Mouse (Mus musculus): Measurements from ENCODE around the gene Sarnp.

Gene Sarnp

DNA sequence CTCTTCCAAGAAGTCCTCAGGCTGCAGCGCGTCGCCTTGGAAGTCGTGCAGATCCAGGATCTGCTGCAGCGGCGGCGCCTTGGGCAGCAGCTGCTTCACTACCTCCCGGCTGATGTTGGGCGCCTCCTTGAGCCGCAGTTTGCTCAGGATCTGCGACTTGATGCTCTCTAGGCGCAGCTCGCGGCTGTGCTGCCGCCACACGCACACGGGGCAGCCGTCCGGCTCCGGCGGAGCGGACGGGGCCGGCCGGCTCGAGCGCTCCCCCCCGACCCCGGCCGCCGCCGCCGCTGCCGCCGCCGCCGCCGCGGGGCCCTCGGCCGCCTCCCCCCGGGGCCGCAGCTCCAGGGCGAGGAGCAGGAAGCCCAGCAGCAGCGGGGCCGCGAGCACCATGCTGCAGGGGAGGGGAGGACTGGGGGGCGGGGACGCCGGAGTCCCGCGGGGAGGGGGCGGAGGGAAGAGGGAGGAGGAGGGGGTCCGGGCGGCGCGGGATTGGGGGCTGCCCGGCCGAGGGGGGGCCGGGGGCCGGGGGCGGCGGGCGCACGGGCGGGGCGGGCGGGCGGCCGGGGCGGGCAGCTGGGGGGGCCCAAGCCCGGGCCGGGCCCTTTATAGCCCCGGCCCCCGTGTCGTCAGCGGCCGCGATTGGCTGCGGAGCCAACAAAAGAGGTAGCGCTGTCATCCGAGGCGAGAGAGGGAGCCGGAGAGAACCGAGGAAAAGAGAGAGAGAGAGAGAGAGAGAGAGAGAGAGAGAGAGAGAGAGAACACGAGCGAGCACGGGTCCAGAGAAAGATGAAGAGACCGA is 74.4 kb downstream of the Sarnp start, which contains the start of gene Gdf11:
Gene Gdf11, minus strand, starts transcription at position 423 of the 799 bp plus-strand sequence.
- DNase-seq = peak; percentile 81

DNA sequence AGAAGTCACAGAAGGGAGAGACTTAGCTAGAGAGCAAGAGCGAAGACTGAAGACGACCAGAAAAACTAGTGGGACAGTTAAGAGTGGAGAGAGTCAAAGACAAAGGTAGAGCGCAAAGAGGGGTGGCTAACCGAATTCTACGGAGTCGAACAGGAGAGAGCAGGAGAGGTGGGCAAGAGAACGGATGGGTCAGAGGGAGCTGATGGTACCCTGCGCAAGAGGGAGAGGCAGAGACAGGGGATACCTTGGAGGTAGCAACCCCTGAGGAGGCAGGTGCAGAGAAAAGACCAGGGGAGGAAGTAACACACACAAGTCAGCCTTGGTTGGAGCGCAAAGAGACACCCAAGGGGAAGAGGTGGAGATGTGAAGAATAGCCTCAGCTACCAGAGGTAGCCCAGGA is 75.1 kb downstream of the Sarnp start:
- DNase-seq = peak; percentile 37

- DNase-seq = peak; percentile 74
These were observed 78.3 kb downstream of the Sarnp start for GRCm38 (mm10) chr10:128895437-128895836.

DNA sequence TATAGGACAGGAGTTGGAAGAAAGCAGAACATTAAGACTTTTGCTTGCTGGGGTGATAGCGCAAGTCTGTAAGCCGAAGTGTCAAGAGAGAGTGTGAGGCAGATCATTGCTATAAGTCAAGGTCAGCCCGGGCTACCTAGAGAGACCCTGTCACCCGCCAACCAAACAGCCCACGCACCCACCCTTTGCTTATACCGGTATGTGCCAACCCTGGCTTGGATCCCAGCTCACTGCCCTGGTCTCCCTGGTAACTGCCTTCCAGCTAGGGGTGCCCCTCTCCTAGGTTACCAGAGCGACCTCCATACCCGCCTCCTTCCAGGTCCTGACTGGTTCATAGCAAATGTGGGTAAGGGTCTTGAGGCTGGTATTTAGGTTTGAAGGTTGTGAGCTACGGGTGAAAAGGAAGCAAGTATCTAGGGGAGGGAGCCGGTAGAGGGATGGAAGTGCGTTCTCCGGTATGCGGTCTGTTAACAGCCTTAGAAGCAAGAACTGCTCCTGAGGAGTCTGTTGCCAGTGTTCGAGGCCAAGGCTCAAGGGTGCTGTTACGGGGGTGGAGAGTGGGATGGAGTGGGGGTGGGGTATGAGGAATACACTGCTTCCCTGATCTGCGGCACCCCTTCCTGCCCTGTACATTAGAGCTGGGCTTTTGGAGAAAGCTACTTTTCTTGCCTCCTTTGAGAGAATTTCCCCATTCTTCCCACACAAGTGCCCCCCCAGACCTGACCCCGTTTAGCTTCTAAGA is 79.0 kb downstream of the Sarnp start:
- no peak for DNase-seq

GRCm38 (mm10) chr10:128896807-128897206 is 79.7 kb downstream of the Sarnp start:
- DNase-seq = no peak

DNA sequence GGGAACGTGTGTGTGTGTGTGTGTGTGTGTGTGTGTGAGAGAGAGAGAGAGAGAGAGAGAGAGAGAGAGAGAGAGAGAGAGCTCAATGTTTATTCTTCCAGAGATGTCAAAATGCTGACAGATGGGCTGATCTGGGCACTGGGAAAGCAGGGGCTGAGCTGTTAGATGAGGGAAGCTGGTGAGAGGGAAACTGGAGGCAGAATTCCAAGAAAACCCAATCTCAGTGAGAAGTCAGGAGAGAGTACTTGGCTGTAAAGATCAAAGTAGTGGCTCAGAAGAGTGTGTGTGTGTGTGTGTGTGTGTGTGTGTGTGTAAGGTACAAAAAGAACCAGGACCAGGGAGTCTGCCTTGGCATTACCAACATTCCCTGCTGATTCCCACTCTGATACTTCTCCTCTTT is 80.4 kb downstream of the Sarnp start:
- no peak for DNase-seq

DNA sequence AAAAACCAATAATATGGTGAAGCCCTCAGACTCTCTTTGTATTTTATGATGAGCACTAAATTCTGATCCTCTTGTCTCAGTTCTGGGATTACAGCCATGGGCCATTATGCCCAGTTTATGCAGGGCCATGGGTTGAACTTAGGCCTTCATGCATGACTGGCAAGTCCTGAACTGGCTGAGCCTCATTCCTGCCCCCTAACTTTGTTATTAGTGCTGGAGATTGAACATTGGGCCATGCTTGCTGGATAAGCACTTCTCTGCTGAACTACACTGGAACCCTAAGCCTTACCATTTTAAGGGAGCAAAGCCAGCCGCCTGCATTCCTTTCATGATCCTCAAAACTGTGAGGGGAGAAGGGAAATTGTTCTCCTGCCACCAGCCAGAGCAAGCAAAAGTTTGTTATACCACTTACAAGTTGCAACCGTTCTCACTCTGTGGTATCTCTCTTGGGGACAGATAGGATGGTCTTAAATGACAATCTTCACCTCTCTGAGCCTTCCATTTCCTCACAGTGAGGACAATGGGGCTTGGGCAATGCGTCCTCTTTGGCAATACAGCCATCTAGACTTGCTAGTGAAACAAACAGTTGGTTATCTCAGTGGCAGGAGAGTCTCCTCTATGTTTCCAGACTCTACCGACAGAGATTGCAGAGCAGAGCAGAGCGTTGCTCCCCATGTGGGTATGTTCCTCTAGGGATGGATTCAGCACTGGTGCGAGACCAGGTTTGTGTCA is 82.8 kb downstream of the Sarnp start:
- no peak for DNase-seq

GRCm38 (mm10) chr10:128900698-128901097 is 83.6 kb downstream of the Sarnp start, which contains the start of gene Cd63:
TSS of gene Cd63 (plus strand) at chr10:128900989.
- no peak for DNase-seq

DNA sequence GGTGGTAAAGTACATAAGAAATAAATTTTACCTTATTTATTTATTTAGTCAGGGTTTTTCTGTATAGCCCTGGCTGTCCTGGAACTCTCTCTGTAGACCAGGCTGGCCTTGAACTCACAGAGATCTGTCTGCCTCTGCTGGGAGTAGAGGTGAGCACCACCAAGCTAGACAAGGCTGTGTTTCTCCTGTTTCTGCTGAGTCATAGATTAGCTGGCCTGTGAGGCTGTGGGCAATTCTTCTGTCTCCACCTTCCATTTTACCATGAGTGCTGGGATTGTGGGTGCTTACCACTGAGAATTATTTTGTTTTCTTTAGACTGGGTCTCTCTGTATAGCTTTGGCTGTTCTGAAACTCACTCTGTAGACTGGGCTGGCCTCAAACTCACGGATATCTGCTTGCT is 84.3 kb downstream of the Sarnp start:
- no peak for DNase-seq

DNA sequence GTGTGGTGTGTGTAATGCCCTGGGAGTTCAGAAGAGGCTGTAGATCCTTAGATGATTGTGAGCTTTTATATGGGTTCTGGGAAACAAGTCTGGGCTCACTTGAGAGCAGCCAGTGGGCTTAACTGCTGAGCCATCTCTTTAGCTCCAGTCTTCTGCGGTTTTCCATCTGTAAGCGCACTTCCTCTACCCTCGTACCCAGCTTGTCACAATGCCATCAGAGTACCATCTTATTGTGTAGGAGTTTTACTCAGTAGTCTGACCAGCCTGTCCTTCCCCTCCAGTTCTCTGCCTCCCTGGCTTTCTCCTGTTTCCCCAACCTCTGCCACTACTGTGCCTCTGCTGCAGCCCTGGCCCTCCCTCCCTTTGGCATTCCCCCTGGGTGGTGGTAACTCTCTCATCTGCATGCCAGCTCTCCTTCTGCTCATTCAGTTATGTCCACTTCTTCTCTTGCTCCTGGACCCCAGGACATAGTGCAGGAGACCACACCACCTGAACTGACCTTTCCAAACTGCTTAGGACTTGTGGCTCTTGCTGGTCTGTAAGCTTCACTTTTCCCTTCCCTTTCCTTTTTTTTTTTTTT is 85.4 kb downstream of the Sarnp start:
- no peak for DNase-seq

DNA sequence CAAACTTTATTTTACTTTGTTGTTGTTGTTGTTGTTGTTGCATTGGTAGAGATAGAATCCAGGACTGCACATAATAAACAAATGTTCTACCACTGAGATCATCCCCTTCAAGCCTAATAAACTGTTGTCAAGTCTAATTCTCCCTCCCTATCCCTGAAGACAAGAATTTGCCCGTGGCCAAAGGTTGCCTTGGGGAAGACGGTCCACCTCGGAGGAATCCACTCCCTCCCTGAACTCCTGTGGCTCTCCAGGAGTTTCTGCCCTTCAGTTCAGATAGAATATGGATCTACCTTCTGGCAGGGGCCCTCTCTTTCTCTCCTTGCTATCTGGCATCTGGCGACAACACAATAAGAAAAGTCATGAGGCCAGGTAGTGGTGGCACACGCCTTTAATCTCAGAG is 87.7 kb downstream of the Sarnp start:
- no peak for DNase-seq

GRCm38 (mm10) chr10:128908778-128909448 is 91.8 kb downstream of the Sarnp start:
- DNase-seq = no peak

GRCm38 (mm10) chr10:128909567-128910028 is 92.5 kb downstream of the Sarnp start:
- peak; percentile 49 for DNase-seq

- no peak for DNase-seq
These were observed 93.1 kb downstream of the Sarnp start for GRCm38 (mm10) chr10:128910066-128910841.

- DNase-seq = no peak
These were observed 94.3 kb downstream of the Sarnp start for GRCm38 (mm10) chr10:128911430-128911829.

GRCm38 (mm10) chr10:128912268-128912667 is 95.1 kb downstream of the Sarnp start:
- no peak for DNase-seq

GRCm38 (mm10) chr10:128912791-128913190 is 95.7 kb downstream of the Sarnp start:
- no peak for DNase-seq

DNA sequence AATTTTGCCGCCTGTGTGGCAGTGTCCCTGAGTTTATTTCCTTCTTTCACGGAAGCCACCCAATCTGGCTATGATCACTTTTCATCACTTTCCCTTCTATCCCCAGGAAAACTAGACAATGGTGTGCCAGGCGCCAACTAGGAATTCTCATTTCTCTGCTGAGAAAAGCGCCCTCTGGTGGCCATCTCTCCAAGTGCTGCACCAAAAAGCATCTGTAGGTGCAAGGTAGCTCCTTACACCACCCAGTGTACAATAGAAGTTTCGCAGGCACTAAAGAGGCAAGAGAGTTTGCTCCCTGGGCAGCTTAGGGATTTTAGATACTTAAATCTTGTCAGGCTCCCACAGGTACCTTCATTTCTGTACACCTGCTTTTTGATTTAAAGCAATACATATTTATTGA is 96.1 kb downstream of the Sarnp start:
- peak; percentile 92 for DNase-seq

- peak; percentile 25 for DNase-seq
These were observed 96.6 kb downstream of the Sarnp start for GRCm38 (mm10) chr10:128913696-128914095.

DNA sequence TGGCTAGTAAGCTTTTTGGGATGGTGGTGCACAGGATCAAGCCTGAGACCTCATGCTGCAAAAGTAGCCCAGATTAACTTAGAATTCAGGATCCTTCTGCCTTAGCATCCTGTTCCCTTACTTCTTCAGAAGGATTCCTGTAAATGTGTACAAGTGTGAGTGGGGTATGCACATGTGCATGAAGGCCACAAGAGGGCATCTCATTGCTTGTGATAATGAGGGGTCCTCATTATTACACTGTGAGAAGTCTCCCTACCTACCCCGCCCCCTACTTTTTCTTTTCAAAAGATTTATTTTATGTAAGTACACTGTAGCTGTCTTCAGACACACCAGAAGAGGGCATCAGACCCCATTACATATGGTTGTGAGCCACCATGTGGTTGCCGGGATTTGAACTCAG is 98.4 kb downstream of the Sarnp start:
- DNase-seq = no peak

DNA sequence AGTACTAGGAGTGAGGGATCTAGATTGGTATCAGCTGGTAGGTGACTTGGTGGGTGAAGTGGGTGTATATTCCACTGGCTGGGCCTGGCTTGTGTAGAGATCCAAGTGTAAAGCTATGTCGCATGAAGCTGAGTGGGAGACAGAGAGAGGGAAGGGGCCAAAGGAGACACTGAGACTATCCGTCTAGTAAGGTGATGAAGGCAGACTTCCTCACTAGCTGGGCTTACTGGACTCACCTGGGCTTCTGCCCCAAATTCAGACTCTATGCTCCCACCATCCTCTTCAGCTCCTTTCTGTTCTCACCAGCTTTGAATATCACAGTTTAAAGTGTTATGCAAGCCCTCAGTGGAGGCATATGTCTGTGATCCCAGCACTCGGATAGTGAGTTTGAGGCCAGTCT is 99.5 kb downstream of the Sarnp start:
- DNase-seq = no peak

- DNase-seq = no peak
These were observed 100.3 kb downstream of the Sarnp start for GRCm38 (mm10) chr10:128917400-128917799.
